Mouse (Mus musculus) MEL (cell line): ENCODE measurements around the gene Qtrt2. TPM values are rescaled to one million over a fixed set of nuclear protein-coding genes. Genes with fewer than 3 reads are reported as not detected.

ENCODE experiments used
- DNase-seq: peaks from one replicate; pipeline ENCODE4 v3.0.0; 2011; ENCODE audit warnings: low read depth, low spot score
- H3K27ac ChIP-seq: 2 replicates; pipeline ENCODE4 v1.5.1; 2012; ENCODE audit warnings: low read depth, mild to moderate bottlenecking, control low read depth, low read length, moderate library complexity; ENCODE audit not compliant: control insufficient read depth
- H3K27me3 ChIP-seq, 2 experiments: fragments of 150-350 bp in 1 of 2; sonication (generic) in 1 of 2; 2 replicates each; pipeline ENCODE4 v1.6.1; 2012; ENCODE audit warnings: low read length in 2 of 2, mild to moderate bottlenecking in 2 of 2, improper control_type of control experiment in 1 of 2, moderate library complexity in 1 of 2; ENCODE audit not compliant: insufficient read depth in 2 of 2, control insufficient read depth in 1 of 2
- H3K36me3 ChIP-seq, 2 experiments: 2 replicates each; pipeline ENCODE4 v1.6.1; 2012 to 2014; ENCODE audit warnings: low read length in 2 of 2, improper control_type of control experiment in 1 of 2, inconsistent platforms in 1 of 2, mild to moderate bottlenecking in 1 of 2; ENCODE audit not compliant: insufficient read depth in 2 of 2, control insufficient read depth in 1 of 2
- H3K4me1 ChIP-seq, 2 experiments: fragments of 150-350 bp in 1 of 2; sonication (generic) in 1 of 2; 2 replicates each; pipeline ENCODE4 v1.6.1; 2012; ENCODE audit warnings: low read length in 2 of 2, improper control_type of control experiment in 1 of 2, mild to moderate bottlenecking in 1 of 2; ENCODE audit not compliant: insufficient read depth in 2 of 2, control insufficient read depth in 1 of 2
- H3K4me3 ChIP-seq, 2 experiments: fragments of 150-350 bp in 1 of 2; sonication (generic) in 1 of 2; 2 replicates each; pipeline ENCODE4 v1.5.1; 2012; ENCODE audit warnings: low read depth in 2 of 2, low read length in 2 of 2, mild to moderate bottlenecking in 2 of 2, moderate library complexity in 2 of 2, control low read depth in 1 of 2, improper control_type of control experiment in 1 of 2; ENCODE audit not compliant: control insufficient read depth in 1 of 2, insufficient read depth in 1 of 2
- H3K79me2 ChIP-seq: 2 replicates; pipeline ENCODE4 v1.6.1; 2012; ENCODE audit warnings: mild to moderate bottlenecking, low read length, moderate library complexity; ENCODE audit not compliant: control insufficient read depth, poor library complexity, insufficient read depth
- H3K9ac ChIP-seq: 2 replicates; pipeline ENCODE4 v1.6.1; 2012; ENCODE audit warnings: low read depth, mild to moderate bottlenecking, control low read depth, low read length, moderate library complexity; ENCODE audit not compliant: control insufficient read depth, poor library complexity, severe bottlenecking
- H3K9me3 ChIP-seq: fragments of 150-350 bp; sonication (generic); replicated peaks from 2 replicates; pipeline ENCODE4 v1.6.1; 2012; ENCODE audit warnings: mild to moderate bottlenecking, low read length, improper control_type of control experiment, moderate library complexity; ENCODE audit not compliant: insufficient read depth
- CHD1 ChIP-seq: IDR thresholded peaks from 2 replicates; pipeline ENCODE4 v1.6.1; 2012; ENCODE audit warnings: low read depth, mild to moderate bottlenecking, inconsistent platforms, low read length, improper control_type of control experiment
- CHD2 ChIP-seq: IDR thresholded peaks from 2 replicates; pipeline ENCODE4 v1.6.1; 2011; ENCODE audit warnings: low read length, improper control_type of control experiment
- E2F4 ChIP-seq: IDR thresholded peaks from 2 replicates; pipeline ENCODE4 v1.6.1; 2011; ENCODE audit warnings: low read depth, low read length, improper control_type of control experiment, borderline replicate concordance
- EP300 ChIP-seq, 2 experiments: IDR thresholded peaks; 2 replicates each; pipeline ENCODE4 v1.6.1; 2011; ENCODE audit warnings: improper control_type of control experiment in 2 of 2, low read length in 2 of 2, low read depth in 1 of 2, mild to moderate bottlenecking in 1 of 2
- ETS1 ChIP-seq: IDR thresholded peaks from 2 replicates; pipeline ENCODE4 v1.6.1; 2012; ENCODE audit warnings: low read depth, mild to moderate bottlenecking, inconsistent platforms, low read length, improper control_type of control experiment, moderate library complexity
- GABPA ChIP-seq: IDR thresholded peaks from 2 replicates; pipeline ENCODE4 v1.6.1; 2012; ENCODE audit warnings: low read depth, mild to moderate bottlenecking, inconsistent platforms, low read length, improper control_type of control experiment, moderate library complexity
- HCFC1 ChIP-seq: IDR thresholded peaks from 2 replicates; pipeline ENCODE4 v1.6.1; 2012; ENCODE audit warnings: low read depth, mild to moderate bottlenecking, inconsistent platforms, low read length, improper control_type of control experiment, moderate library complexity
- JUND ChIP-seq: IDR thresholded peaks from 2 replicates; pipeline ENCODE4 v1.6.1; 2011; ENCODE audit warnings: low read depth, mild to moderate bottlenecking, improper control_type of control experiment, low read length
- MAZ ChIP-seq: IDR thresholded peaks from 2 replicates; pipeline ENCODE4 v1.6.1; 2012; ENCODE audit warnings: low read depth, mild to moderate bottlenecking, inconsistent platforms, low read length, improper control_type of control experiment
- MEF2A ChIP-seq: IDR thresholded peaks from 2 replicates; pipeline ENCODE4 v1.6.1; 2014; ENCODE audit warnings: low read depth, mild to moderate bottlenecking, inconsistent platforms, low read length, improper control_type of control experiment; ENCODE audit not compliant: poor library complexity, insufficient replicate concordance, severe bottlenecking; ENCODE audit errors: extremely low read depth
- MYB ChIP-seq: IDR thresholded peaks from 2 replicates; pipeline ENCODE4 v1.6.1; 2011; ENCODE audit warnings: mild to moderate bottlenecking, low read depth, low read length, improper control_type of control experiment
- NELFE ChIP-seq: IDR thresholded peaks from 2 replicates; pipeline ENCODE4 v1.6.1; 2011; ENCODE audit warnings: low read depth, low read length, improper control_type of control experiment
- POLR2AphosphoS2 ChIP-seq: IDR thresholded peaks from 2 replicates; pipeline ENCODE4 v1.6.1; 2011; ENCODE audit warnings: low read length, improper control_type of control experiment
- RAD21 ChIP-seq: IDR thresholded peaks from 2 replicates; pipeline ENCODE4 v1.6.1; 2011; ENCODE audit warnings: mild to moderate bottlenecking, low read depth, low read length, improper control_type of control experiment
- RCOR1 ChIP-seq: IDR thresholded peaks from 2 replicates; pipeline ENCODE4 v1.6.1; 2012; ENCODE audit warnings: low read depth, mild to moderate bottlenecking, inconsistent platforms, low read length, improper control_type of control experiment
- SMC3 ChIP-seq: IDR thresholded peaks from 2 replicates; pipeline ENCODE4 v1.6.1; 2011; ENCODE audit warnings: low read depth, low read length, improper control_type of control experiment
- TAL1 ChIP-seq: IDR thresholded peaks from 2 replicates; pipeline ENCODE4 v1.6.1; 2012; ENCODE audit warnings: mild to moderate bottlenecking, inconsistent platforms, low read length, moderate library complexity, mixed read lengths
- USF1 ChIP-seq: IDR thresholded peaks from 2 replicates; pipeline ENCODE4 v1.6.1; 2014; ENCODE audit warnings: low read depth, mild to moderate bottlenecking, inconsistent platforms, low read length, improper control_type of control experiment, moderate library complexity
- ZC3H11A ChIP-seq: IDR thresholded peaks from 2 replicates; pipeline ENCODE4 v1.6.1; 2012; ENCODE audit warnings: low read depth, mild to moderate bottlenecking, inconsistent platforms, low read length, improper control_type of control experiment
- ZMIZ1 ChIP-seq: IDR thresholded peaks from 2 replicates; pipeline ENCODE4 v1.6.1; 2012; ENCODE audit warnings: low read depth, mild to moderate bottlenecking, inconsistent platforms, low read length, improper control_type of control experiment, moderate library complexity
- polyA plus RNA-seq, 2 experiments: library from polyadenylated mRNA; stranded (reverse) in 1 of 2; unstranded in 1 of 2; fragments of >175 nt in 1 of 2; fragments of >200 nt in 1 of 2; gene quantifications; 2 replicates each; pipeline versions ENCODE4 v1.2.1 to v1.2.4; 2012; ENCODE audit warnings: low replicate concordance in 2 of 2, low read depth in 1 of 2; ENCODE audit not compliant: insufficient read length in 2 of 2, insufficient read depth in 1 of 2, missing spikeins in 1 of 2
- total RNA-seq: library from RNA; depleted of rRNA; stranded (reverse); fragments of 300-350 nt; gene quantifications from 2 replicates; pipeline ENCODE4 v1.2.3, GENCODE M21; 2012

The Qtrt2 gene
- total and polyA plus RNA-seq, 3 experiments = 37.6 to 68.4 (median 47.9) TPM

GRCm38 (mm10) chr16:43831957-43832356 lies 94.7 kb downstream of the Qtrt2 start:
- DNase-seq = no peak
- H3K4me3 ChIP-seq = no peak overlapping the region
- H3K27ac ChIP-seq = no peak overlapping the region
- no peak for TF ChIP-seq GABPA
- H3K36me3 ChIP-seq = no peaks in the 10 kb centered on the region
- H3K4me1 ChIP-seq = no peaks in the 10 kb centered on the region
- peaks cover 2 to 7% of the 10 kb centered on the region in 2 experiments; a peak in 3 of 4 replicates for H3K27me3 ChIP-seq
- no peaks in the 10 kb centered on the region for H3K9me3 ChIP-seq
- no peaks in the 10 kb centered on the region for H3K79me2 ChIP-seq
- H3K9ac ChIP-seq = no peak overlapping the region

- no peak for DNase-seq
- no peak for TF ChIP-seq USF1
- TF ChIP-seq HCFC1 = no peak
- TF ChIP-seq RAD21 = no peak
- no peak for TF ChIP-seq SMC3
Observed at GRCm38 (mm10) chr16:43827492-43827891, 99.1 kb downstream of the Qtrt2 start.

GRCm38 (mm10) chr16:43818404-43818803 lies 108.2 kb downstream of the Qtrt2 start:
- no peak overlapping the region for H3K27ac ChIP-seq
- H3K4me1 ChIP-seq = no peaks in the 10 kb centered on the region
- TF ChIP-seq RAD21 = peak; percentile 18
- no peak for TF ChIP-seq USF1
- TF ChIP-seq, all 39 proteins: peak for 1
- Histone ChIP-seq H3K79me2 (no peaks in the 10 kb centered on the region), H3K9ac (no peak overlapping the region), H3K36me3 (no peaks in the 10 kb centered on the region), H3K4me3 (no peak overlapping the region), H3K9me3 (no peaks in the 10 kb centered on the region), H3K27me3 (peaks cover under 1 to 6% of the 10 kb centered on the region in 2 experiments; a peak in 2 of 4 replicates)
- DNase-seq = no peak

More at GRCm38 (mm10) chr16:43827492-43827891, 99.1 kb downstream of the Qtrt2 start:
- Histone ChIP-seq H3K9me3 (no peaks in the 10 kb centered on the region), H3K27ac (no peak overlapping the region), H3K79me2 (no peaks in the 10 kb centered on the region), H3K4me3 (no peak overlapping the region), H3K36me3 (no peaks in the 10 kb centered on the region), H3K9ac (no peak overlapping the region), H3K4me1 (no peaks in the 10 kb centered on the region), H3K27me3 (peaks cover 4 to 19% of the 10 kb centered on the region in 2 experiments)

- no peaks in the 10 kb centered on the region for H3K79me2 ChIP-seq
- H3K27ac ChIP-seq = no peak overlapping the region
- DNase-seq = no peak
- no peak overlapping the region for H3K9ac ChIP-seq
- no peaks in the 10 kb centered on the region for H3K4me1 ChIP-seq
- H3K36me3 ChIP-seq = no peaks in the 10 kb centered on the region
- no peaks in the 10 kb centered on the region for H3K9me3 ChIP-seq
- H3K4me3 ChIP-seq = no peak overlapping the region
- H3K27me3 ChIP-seq = peaks cover 0 to 3% of the 10 kb centered on the region in 2 experiments; a peak in 2 of 4 replicates
- TF ChIP-seq TAL1 (no peak), E2F4 (no peak), RAD21 (no peak), MEF2A (no peak), CHD2 (no peak), CHD1 (no peak), MYB (no peak), USF1 (no peak), ETS1 (no peak), MAZ (no peak), POLR2AphosphoS2 (no peak), ZMIZ1 (no peak), NELFE (no peak), ZC3H11A (no peak), EP300 (IDR thresholded peaks at IDR 0.05; ENCODE audit: low read depth in 1 of 2, low read length in 2 of 2) (no peak), RCOR1 (no peak), JUND (no peak), HCFC1 (no peak)
Observed at GRCm38 (mm10) chr16:43816321-43816720, 110.3 kb downstream of the Qtrt2 start.
